Mouse (Mus musculus) CH12.LX (cell line): ENCODE data around the gene Hand2. TPM values are rescaled to one million over a fixed set of nuclear protein-coding genes. Genes with fewer than 3 reads are reported as not detected.

Source experiments
- DNase-seq: peaks from one replicate; pipeline ENCODE4 v3.0.0-alpha.2; 2013; ENCODE audit errors: extremely low read depth
- H3K27ac ChIP-seq: 2 replicates; pipeline ENCODE4 v1.5.1; 2012; ENCODE audit warnings: low read depth, mild to moderate bottlenecking, control low read depth, moderate library complexity; ENCODE audit not compliant: insufficient read depth
- H3K27me3 ChIP-seq: replicated peaks from 2 replicates; pipeline ENCODE3; 2012; ENCODE audit warnings: inconsistent platforms
- H3K36me3 ChIP-seq, 2 experiments: replicated peaks in 1 of 2; 2 replicates each; pipeline versions ENCODE3 to v1.6.1; 2012; ENCODE audit warnings: inconsistent platforms in 1 of 2, low read length in 1 of 2, mild to moderate bottlenecking in 1 of 2, mixed read lengths in 1 of 2, moderate library complexity in 1 of 2; ENCODE audit not compliant: control insufficient read depth in 1 of 2, insufficient read depth in 1 of 2
- H3K4me1 ChIP-seq, 2 experiments: 2 replicates each; pipeline ENCODE4 v1.6.1; 2012; ENCODE audit warnings: inconsistent platforms in 1 of 2, moderate library complexity in 1 of 2; ENCODE audit not compliant: insufficient read depth in 2 of 2, control insufficient read depth in 1 of 2
- H3K4me2 ChIP-seq: 2 replicates; pipeline ENCODE4 v1.6.1; 2012; ENCODE audit warnings: low read depth, mild to moderate bottlenecking, control low read depth; ENCODE audit not compliant: poor library complexity, insufficient read depth, severe bottlenecking
- H3K4me3 ChIP-seq, 3 experiments: fragments of 150-350 bp in 1 of 3; sonication (generic) in 1 of 3; replicated peaks in 1 of 3; 2 replicates each; pipeline versions ENCODE3 to v1.5.1; 2011 to 2012; ENCODE audit warnings: low read depth in 2 of 3, low read length in 2 of 3, mild to moderate bottlenecking in 2 of 3, moderate library complexity in 2 of 3, control low read depth in 1 of 3, improper control_type of control experiment in 1 of 3, inconsistent platforms in 1 of 3, mixed read lengths in 1 of 3; ENCODE audit not compliant: poor library complexity in 1 of 3
- H3K79me2 ChIP-seq: replicated peaks from 2 replicates; pipeline ENCODE4 v1.6.1; 2012; ENCODE audit warnings: mild to moderate bottlenecking, moderate library complexity; ENCODE audit not compliant: control insufficient read depth, poor library complexity, insufficient read depth, severe bottlenecking; ENCODE audit errors: extremely low read depth
- H3K9ac ChIP-seq: 2 replicates; pipeline ENCODE4 v1.6.1; 2012; ENCODE audit warnings: low read depth, mild to moderate bottlenecking, control low read depth, moderate library complexity; ENCODE audit not compliant: insufficient read depth
- H3K9me3 ChIP-seq: replicated peaks from 2 replicates; pipeline ENCODE3; 2012; ENCODE audit warnings: low read length, inconsistent platforms, mixed read lengths
- CHD1 ChIP-seq: IDR thresholded peaks from 2 replicates; pipeline ENCODE4 v1.6.1; 2012; ENCODE audit warnings: low read depth, low read length, improper control_type of control experiment, inconsistent platforms
- CHD2 ChIP-seq: IDR thresholded peaks from 2 replicates; pipeline ENCODE4 v1.6.1; 2011; ENCODE audit warnings: low read length, improper control_type of control experiment
- CTCF ChIP-seq, 2 experiments: IDR thresholded peaks in 1 of 2; conservative IDR thresholded peaks in 1 of 2; 2 replicates each; pipeline ENCODE4 v1.5.1; 2011 to 2012; ENCODE audit warnings: low read depth in 2 of 2, low read length in 2 of 2, improper control_type of control experiment in 1 of 2, inconsistent platforms in 1 of 2, mild to moderate bottlenecking in 1 of 2, moderate library complexity in 1 of 2
- E2F4 ChIP-seq: IDR thresholded peaks from 2 replicates; pipeline ENCODE4 v1.6.1; 2011; ENCODE audit warnings: low read depth, low read length, improper control_type of control experiment; ENCODE audit not compliant: insufficient replicate concordance
- ETS1 ChIP-seq: conservative IDR thresholded peaks from 2 replicates; pipeline ENCODE4 v1.6.1; 2012; ENCODE audit warnings: low read depth, mild to moderate bottlenecking, inconsistent platforms, low read length, improper control_type of control experiment, moderate library complexity
- GABPA ChIP-seq: IDR thresholded peaks from 2 replicates; pipeline ENCODE4 v1.6.1; 2012; ENCODE audit warnings: low read depth, low read length, improper control_type of control experiment, inconsistent platforms; ENCODE audit not compliant: insufficient replicate concordance
- JUN ChIP-seq: IDR thresholded peaks from 2 replicates; pipeline ENCODE4 v1.6.1; 2011; ENCODE audit warnings: low read depth, mild to moderate bottlenecking, low read length, improper control_type of control experiment, moderate library complexity; ENCODE audit not compliant: insufficient read depth
- JUND ChIP-seq: conservative IDR thresholded peaks from 2 replicates; pipeline ENCODE4 v1.6.1; 2011; ENCODE audit warnings: low read depth, low read length, improper control_type of control experiment
- KAT2A ChIP-seq: IDR thresholded peaks from 2 replicates; pipeline ENCODE4 v1.6.1; 2012; ENCODE audit warnings: low read length, improper control_type of control experiment, inconsistent platforms; ENCODE audit not compliant: insufficient replicate concordance
- MAFK ChIP-seq: IDR thresholded peaks from 2 replicates; pipeline ENCODE4 v1.6.1; 2011; ENCODE audit warnings: low read length, improper control_type of control experiment; ENCODE audit not compliant: insufficient replicate concordance
- MAX ChIP-seq: IDR thresholded peaks from 2 replicates; pipeline ENCODE4 v1.6.1; 2011; ENCODE audit warnings: low read length, improper control_type of control experiment
- MAZ ChIP-seq: IDR thresholded peaks from 2 replicates; pipeline ENCODE4 v1.6.1; 2012; ENCODE audit warnings: low read depth, mild to moderate bottlenecking, inconsistent platforms, low read length, improper control_type of control experiment, moderate library complexity
- MEF2A ChIP-seq: IDR thresholded peaks from 2 replicates; pipeline ENCODE4 v1.6.1; 2014; ENCODE audit warnings: low read depth, mild to moderate bottlenecking, inconsistent platforms, low read length, improper control_type of control experiment, borderline replicate concordance
- MXI1 ChIP-seq: IDR thresholded peaks from 2 replicates; pipeline ENCODE4 v1.6.1; 2011; ENCODE audit warnings: mild to moderate bottlenecking, low read depth, low read length, improper control_type of control experiment
- NELFE ChIP-seq: IDR thresholded peaks from 2 replicates; pipeline ENCODE4 v1.6.1; 2011; ENCODE audit warnings: low read depth, low read length, improper control_type of control experiment
- PAX5 ChIP-seq: IDR thresholded peaks from 2 replicates; pipeline ENCODE4 v1.6.1; 2012; ENCODE audit warnings: low read length, inconsistent platforms, mixed read lengths
- POLR2A ChIP-seq: IDR thresholded peaks from 2 replicates; pipeline ENCODE4 v1.6.1; 2011; ENCODE audit warnings: low read depth, mild to moderate bottlenecking, improper control_type of control experiment, low read length
- POLR2AphosphoS2 ChIP-seq: IDR thresholded peaks from 2 replicates; pipeline ENCODE4 v1.6.1; 2011; ENCODE audit warnings: low read depth, low read length, improper control_type of control experiment
- RAD21 ChIP-seq: IDR thresholded peaks from 2 replicates; pipeline ENCODE4 v1.6.1; 2011; ENCODE audit warnings: low read depth, mild to moderate bottlenecking, low read length, improper control_type of control experiment, moderate library complexity
- RCOR1 ChIP-seq: conservative IDR thresholded peaks from 2 replicates; pipeline ENCODE4 v1.6.1; 2012; ENCODE audit warnings: low read depth, mild to moderate bottlenecking, inconsistent platforms, low read length, improper control_type of control experiment
- SIN3A ChIP-seq: IDR thresholded peaks from 2 replicates; pipeline ENCODE4 v1.6.1; 2012; ENCODE audit warnings: low read length, improper control_type of control experiment, inconsistent platforms
- SMC3 ChIP-seq: IDR thresholded peaks from 2 replicates; pipeline ENCODE4 v1.6.1; 2011; ENCODE audit warnings: low read depth, low read length, improper control_type of control experiment
- TBP ChIP-seq: conservative IDR thresholded peaks from 2 replicates; pipeline ENCODE4 v1.6.1; 2011; ENCODE audit warnings: low read depth, low read length, improper control_type of control experiment
- TCF12 ChIP-seq: IDR thresholded peaks from 2 replicates; pipeline ENCODE4 v1.6.1; 2014; ENCODE audit warnings: low read depth, mild to moderate bottlenecking, inconsistent platforms, low read length, improper control_type of control experiment
- UBTF ChIP-seq: IDR thresholded peaks from 2 replicates; pipeline ENCODE4 v1.6.1; 2012; ENCODE audit warnings: low read depth, mild to moderate bottlenecking, inconsistent platforms, low read length, improper control_type of control experiment, moderate library complexity
- USF1 ChIP-seq: IDR thresholded peaks from 2 replicates; pipeline ENCODE4 v1.6.1; 2014; ENCODE audit warnings: low read depth, mild to moderate bottlenecking, inconsistent platforms, low read length, improper control_type of control experiment
- USF2 ChIP-seq: conservative IDR thresholded peaks from 2 replicates; pipeline ENCODE4 v1.6.1; 2011; ENCODE audit warnings: low read depth, low read length, improper control_type of control experiment
- ZC3H11A ChIP-seq: IDR thresholded peaks from 2 replicates; pipeline ENCODE4 v1.6.1; 2012; ENCODE audit warnings: low read depth, mild to moderate bottlenecking, inconsistent platforms, low read length, improper control_type of control experiment
- ZKSCAN1 ChIP-seq: IDR thresholded peaks from 2 replicates; pipeline ENCODE4 v1.6.1; 2012; ENCODE audit warnings: low read depth, inconsistent platforms, low read length, improper control_type of control experiment, borderline replicate concordance
- ZNF384 ChIP-seq: IDR thresholded peaks from 2 replicates; pipeline ENCODE4 v1.6.1; 2012; ENCODE audit warnings: low read depth, low read length, improper control_type of control experiment, inconsistent platforms
- dilution Hi-C: fragments of 300-500 bp; cut with MboI; formaldehyde crosslinking; loops from 2 replicates; pipeline ENCODE4 v1.14.3; 2020; ENCODE audit warnings: low sequenced_read_pairs; ENCODE audit not compliant: extremely low pct_unique_long_range_greater_than_20kb, extremely low pct_ligation_motif_present
- in situ Hi-C: fragments of 300-500 bp; cut with MboI; formaldehyde crosslinking; loops from 3 replicates; pipeline ENCODE4 v1.14.3; 2019; ENCODE audit warnings: low sequenced_read_pairs, low pct_ligation_motif_present, low pct_unique_long_range_greater_than_20kb, mixed read lengths
- polyA plus RNA-seq: library from polyadenylated mRNA; unstranded; fragments of >175 nt; gene quantifications from 2 replicates; pipeline ENCODE4 v1.2.1, GENCODE M21; 2012; ENCODE audit warnings: low read depth; ENCODE audit not compliant: insufficient read length
- total RNA-seq, 2 experiments: library from RNA; depleted of rRNA; stranded (reverse); fragments of 300-350 nt in 1 of 2; fragments of >200 nt in 1 of 2; gene quantifications; 2 replicates each; pipeline ENCODE4 v1.2.3; 2012 to 2014

The Hand2 gene
- total and polyA plus RNA-seq, 3 experiments, result not detected

GRCm38 (mm10) chr8:57333483-57333770, 12.6 kb downstream of the Hand2 start:
- no peak for DNase-seq
- dilution Hi-C loops, result no loop called here
- H3K4me2 ChIP-seq, result peak overlapping the region; percentile 90; the same call in 1 of the 2 replicates
- no peaks in the 10 kb centered on the region for H3K4me1 ChIP-seq
- H3K4me3 ChIP-seq, result no peak overlapping the region
- no peaks in the 10 kb centered on the region for H3K9me3 ChIP-seq
- H3K79me2 ChIP-seq, result no peaks in the 10 kb centered on the region
- TF ChIP-seq KAT2A (no peak), RAD21 (peak; percentile 3), NELFE (no peak), SMC3 (peak; percentile 33), SIN3A (no peak), USF2 (no peak), ZNF384 (no peak), MXI1 (no peak), POLR2AphosphoS2 (no peak), POLR2A (no peak), MAFK (no peak), PAX5 (no peak), CTCF (conservative IDR thresholded peaks at IDR 0.05 in 1 of 2, IDR thresholded peaks at IDR 0.05 in 1 of 2; ENCODE audit: low read depth in 2 of 2, low read length in 2 of 2) (peak in 1 of 2 experiments; percentile 23; a peak in 1 of 4 replicates), CHD1 (no peak), MEF2A (no peak), USF1 (no peak), ZKSCAN1 (no peak), ZC3H11A (no peak), TBP (no peak), GABPA (no peak), JUN (no peak), RCOR1 (no peak)
- TF ChIP-seq, all 38 proteins: peak for 3
- no peaks in the 10 kb centered on the region for H3K36me3 ChIP-seq
- no peak overlapping the region for H3K27ac ChIP-seq
- H3K9ac ChIP-seq, result no peak overlapping the region
- in situ Hi-C loops, result no loop called here
- H3K27me3 ChIP-seq, result no peaks in the 10 kb centered on the region

- no peak overlapping the region for H3K27ac ChIP-seq
- H3K4me2 ChIP-seq, result peak overlapping the region; percentile 90
- 0 out of 2 replicates have a peak overlapping the region, but pooled peaks have one; percentile 13 for H3K9ac ChIP-seq
- in situ Hi-C loops (no loop called here), dilution Hi-C loops (no loop called here)
- no peaks in the 10 kb centered on the region for H3K79me2 ChIP-seq
- peak overlapping the region in 2 of 3 experiments; percentile 17 to 35 for H3K4me3 ChIP-seq
- no peaks in the 10 kb centered on the region for H3K27me3 ChIP-seq
- no peaks in the 10 kb centered on the region for H3K9me3 ChIP-seq
- DNase-seq, result no peak
- H3K36me3 ChIP-seq, result no peaks in the 10 kb centered on the region
- no peaks in the 10 kb centered on the region for H3K4me1 ChIP-seq
- no peak for TF ChIP-seq RAD21
- TF ChIP-seq E2F4, result no peak
- no peak for TF ChIP-seq MAX
- TF ChIP-seq USF2, result no peak
- TF ChIP-seq CHD2, result no peak
- no peak for TF ChIP-seq UBTF
- TF ChIP-seq MAFK, result no peak
- no peak for TF ChIP-seq CHD1
- no peak for TF ChIP-seq MAZ
- TF ChIP-seq TCF12, result no peak
- no peak for TF ChIP-seq JUND
- TF ChIP-seq ETS1, result no peak
Measured at GRCm38 (mm10) chr8:57333795-57334551, 13.2 kb downstream of the Hand2 start.
